In genomic region chr2:144746046-144746783, GRCm38 (mm10) we compare ENCODE assay signal across 17 mouse cellular contexts.
DNase-seq lines count a peak whose midpoint lies in the region.
"Had no signal": no experiment of that assay in that cellular context is flagged by ENCODE, and none has a peak within 500 bp of the region (broad histone marks: within the 10 kb centered on the region; RNA-seq: fewer than 3 reads in every experiment).

No protein-coding gene starts in this region.

- no peaks in the 10 kb centered on the region for H3K27me3 ChIP-seq in limb, embryonic 10.5 days (ENCODE audit: low read depth, poor library complexity, severe bottlenecking)
- H3K27me3 ChIP-seq: midbrain, embryonic 12.5 days; neural tube, embryonic 15.5 days had no signal

- H3K9me3 ChIP-seq in limb, embryonic 10.5 days (replicated peaks) = no peaks in the 10 kb centered on the region
- H3K9me3 ChIP-seq: midbrain, embryonic 12.5 days; neural tube, embryonic 15.5 days had no signal

- H3K36me3 ChIP-seq in limb, embryonic 10.5 days = no peaks in the 10 kb centered on the region
- H3K36me3 ChIP-seq: midbrain, embryonic 12.5 days had no signal

- H3K4me3 ChIP-seq in limb, embryonic 10.5 days = no peak overlapping the region
- H3K4me3 ChIP-seq: heart, adult 2 months; midbrain, embryonic 12.5 days; myocyte; neural tube, embryonic 15.5 days had no signal

- no peak overlapping the region for H3K27ac ChIP-seq in limb, embryonic 10.5 days
- H3K27ac ChIP-seq: heart, adult 2 months; midbrain, embryonic 12.5 days; neural tube, embryonic 15.5 days had no signal

- intact Hi-C loops in left cerebral cortex, postnatal 10 days (cut with DNase I) = no loop called here
- intact Hi-C loops in heart, postnatal 25 days (cut with DNase I) = no loop called here

- DNase-seq in frontal cortex, adult 2 months (ENCODE audit: extremely low spot score in 1 of 2, low spot score in 1 of 2) = peak; percentile 38 to 49
- DNase-seq in frontal cortex, postnatal 10 days (ENCODE audit: low spot score in 2 of 2) = no peak
- DNase-seq in left cerebral cortex, adult 11 months (ENCODE audit: low spot score) = peak; percentile 23
- no peak for DNase-seq in left cerebral cortex, postnatal 10 days (ENCODE audit: extremely low spot score in 1 of 2, low spot score in 2 of 2)
- peak; percentile 71 for DNase-seq in brain, adult 2 months (ENCODE audit: low read depth, low spot score)
- DNase-seq in heart, postnatal 25 days (ENCODE audit: low spot score) = peak; percentile 10
- no peak for DNase-seq in layer of hippocampus, postnatal 14 days (ENCODE audit: low spot score in 2 of 2)
- DNase-seq in limb, embryonic 10.5 days (ENCODE audit: low spot score) = no peak
- DNase-seq: cerebellum, adult 9-11 months; kidney, adult 18-20 months; kidney, postnatal 25 days; lung, adult 2 months; lung, postnatal 4 days had no signal

- no peaks in the 10 kb centered on the region for H3K4me1 ChIP-seq in limb, embryonic 10.5 days
- H3K4me1 ChIP-seq: midbrain, embryonic 12.5 days; neural tube, embryonic 15.5 days had no signal

- WGBS in limb, embryonic 10.5 days = 72% methylated on average over 4 of the region's 4 CpGs

Comparison
In these comparisons a context has a peak if more than half of its experiments do, and no peak if none do; other contexts are left out.
1. DNase-seq: peak in frontal cortex, adult 2 months (2 of 2), left cerebral cortex, adult 11 months (single experiment), brain, adult 2 months (single experiment) and heart, postnatal 25 days (single experiment); none in frontal cortex, postnatal 10 days (0 of 2), left cerebral cortex, postnatal 10 days (0 of 2), layer of hippocampus, postnatal 14 days (0 of 2) and limb, embryonic 10.5 days (single experiment).